19 mouse cellular contexts compared by ENCODE assay signal in genomic region chr17:75916590-75916989, GRCm38 (mm10).
"Had no signal": no experiment of that assay in that cellular context is flagged by ENCODE, and none has a peak within 500 bp of the region (broad histone marks: within the 10 kb centered on the region; RNA-seq: fewer than 3 reads in every experiment).

No protein-coding gene starts in this region.

- H3K27ac ChIP-seq: limb, embryonic 12.5 days; limb, embryonic 15.5 days; liver, embryonic 12.5 days; liver, embryonic 15.5 days; neural tube, embryonic 12.5 days; neural tube, embryonic 15.5 days had no signal

- ATAC-seq: liver, embryonic 12.5 days had no signal

- DNase-seq: kidney, adult 18-20 months; kidney, adult 9 months; kidney, postnatal 14 days; kidney, postnatal 4 days; left cerebral cortex, postnatal 4 days; lung, adult 2 months; lung, postnatal 14 days; lung, postnatal 4 days; midbrain, embryonic 14.5 days; retina, postnatal 1 day; right cerebral cortex, postnatal 25 days; thymus, adult 18-20 months; thymus, postnatal 4 days had no signal

- H3K27me3 ChIP-seq: limb, embryonic 12.5 days; limb, embryonic 15.5 days; liver, embryonic 12.5 days; liver, embryonic 15.5 days; neural tube, embryonic 12.5 days; neural tube, embryonic 15.5 days had no signal

- H3K4me3 ChIP-seq: limb, embryonic 12.5 days; limb, embryonic 15.5 days; liver, embryonic 12.5 days; liver, embryonic 15.5 days; neural tube, embryonic 12.5 days; neural tube, embryonic 15.5 days had no signal
